Mouse (Mus musculus) urinary bladder, postnatal 25 days (tissue): ENCODE measurements around the gene Vmn1r44.
"Not testable (repeated sequence)": the region's sequence is repeated elsewhere in the genome, so short reads cannot be mapped to it uniquely, and the experiment has no call there.

Source experiments
- DNase-seq: peaks from one replicate; pipeline ENCODE4 v3.0.0; 2022; ENCODE audit warnings: low spot score

Gene Vmn1r44

DNA sequence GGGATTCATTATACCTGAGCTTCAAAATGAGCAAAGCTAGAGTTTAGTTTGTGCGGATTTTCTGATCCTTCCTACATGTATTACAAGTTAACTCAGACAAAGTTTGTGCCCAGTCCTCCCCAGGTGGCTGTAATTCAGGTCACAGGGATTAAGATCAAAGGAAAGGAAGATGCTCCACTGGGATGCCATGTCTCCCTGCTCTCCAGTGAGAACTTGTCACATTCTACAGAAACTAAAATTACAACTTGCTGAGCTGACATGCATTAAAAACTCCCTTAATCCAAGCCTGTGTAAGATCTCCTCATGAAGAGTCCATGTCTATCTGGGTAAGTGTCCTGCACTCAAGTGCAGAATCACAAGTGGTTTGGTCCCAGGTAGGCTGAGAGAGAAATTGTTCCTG is at the start of gene Vmn1r44:
TSS of gene Vmn1r44 (plus strand) at position 301 of the 400 bp plus-strand sequence.
- DNase-seq, result no peak

DNA sequence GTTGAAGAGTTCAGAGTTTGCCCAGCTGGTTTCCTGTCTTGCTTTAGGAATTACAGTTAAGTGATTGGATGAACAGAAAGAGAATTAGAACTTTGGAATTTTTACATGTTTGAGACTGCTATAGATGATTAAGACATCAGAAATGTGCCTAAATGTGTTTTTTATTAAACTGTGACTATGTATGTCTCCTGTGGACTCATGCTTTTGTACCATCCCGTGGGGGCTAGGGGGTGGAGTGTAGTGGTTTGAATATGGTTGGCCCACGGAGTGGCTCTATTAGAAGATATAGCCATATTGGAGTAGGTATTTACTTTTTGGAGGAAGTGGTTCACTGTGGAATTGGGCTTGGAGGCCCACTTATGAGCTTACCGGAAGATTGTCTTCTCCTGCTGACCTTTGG is 25.9 kb upstream of the Vmn1r44 start:
- DNase-seq, result no peak

DNA sequence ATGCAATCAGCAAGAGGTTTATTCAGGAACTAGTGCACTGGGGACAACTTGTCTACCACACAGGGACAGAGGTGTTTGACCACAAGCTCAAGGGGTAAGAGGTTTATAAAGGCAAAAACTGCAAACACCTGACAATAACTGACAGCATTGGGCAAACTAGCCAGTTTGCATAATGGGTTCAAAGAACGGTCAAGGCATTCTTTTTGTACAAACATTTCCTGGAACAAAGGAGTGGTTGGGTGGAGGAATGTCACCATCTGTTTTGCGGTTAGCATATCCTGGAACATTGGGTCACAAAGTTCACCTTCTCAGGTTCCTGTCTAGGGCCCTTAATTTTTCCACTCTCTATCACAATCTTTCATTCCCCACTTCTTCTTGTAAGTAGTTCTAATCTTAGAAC is 23.6 kb upstream of the Vmn1r44 start:
- no peak for DNase-seq

DNA sequence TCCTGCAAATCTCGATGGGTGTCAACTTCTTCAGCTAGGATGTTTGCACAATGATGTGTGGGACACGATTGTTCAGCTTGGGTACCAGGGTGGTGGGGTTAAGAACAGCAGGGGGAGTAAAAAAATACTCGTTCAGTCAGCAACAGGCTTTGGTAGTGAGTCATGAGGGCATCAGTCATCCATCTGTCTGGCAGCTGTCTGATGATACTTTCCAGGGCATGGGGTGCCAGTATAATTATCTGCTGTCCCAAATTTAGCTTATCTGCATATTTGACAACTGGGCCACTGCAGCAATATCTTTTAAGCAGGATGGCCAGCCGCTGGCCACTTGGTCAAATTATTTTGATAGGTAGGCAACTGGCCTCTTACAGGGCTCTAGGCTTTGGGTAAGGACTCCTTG is 19.7 kb upstream of the Vmn1r44 start:
- no peak for DNase-seq

DNA sequence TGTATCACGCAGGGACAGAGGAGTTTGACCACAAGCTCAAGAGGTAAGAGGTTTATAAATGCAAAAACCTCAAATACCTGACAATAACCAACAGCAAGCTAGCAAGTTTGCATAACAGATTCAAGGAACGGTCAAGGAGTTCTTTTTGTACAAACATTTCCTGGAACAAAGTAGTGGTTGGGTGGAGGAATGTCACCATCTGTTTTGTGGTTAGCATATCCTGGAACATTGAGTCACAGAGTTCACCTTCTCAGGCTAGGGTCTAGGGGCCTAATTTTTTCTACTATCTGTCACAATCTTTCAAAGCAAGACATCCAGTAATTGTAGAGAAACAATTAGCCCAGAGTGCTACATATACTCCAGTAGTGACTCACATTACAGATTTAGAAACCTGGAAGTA is 16.2 kb upstream of the Vmn1r44 start:
- no peak for DNase-seq

DNA sequence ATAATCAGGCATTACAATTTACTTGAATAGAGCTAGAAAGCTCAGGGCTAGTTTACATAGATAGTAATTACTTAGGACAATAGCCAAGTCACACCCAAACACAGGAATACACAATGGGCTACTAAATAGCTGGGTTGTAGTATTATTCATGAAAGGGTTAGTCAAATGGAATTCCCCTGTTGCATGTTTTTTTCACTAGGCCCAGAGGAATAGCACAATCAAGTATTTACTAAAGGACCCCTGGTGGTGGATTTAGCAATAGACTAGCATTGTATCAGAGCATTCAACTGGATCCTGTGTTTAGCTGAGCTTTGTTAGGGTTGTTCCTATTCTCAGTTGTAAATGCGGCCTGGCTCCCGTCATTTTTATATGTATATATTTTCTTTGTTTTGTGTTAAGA is 15.5 kb upstream of the Vmn1r44 start:
- DNase-seq, result no peak

DNA sequence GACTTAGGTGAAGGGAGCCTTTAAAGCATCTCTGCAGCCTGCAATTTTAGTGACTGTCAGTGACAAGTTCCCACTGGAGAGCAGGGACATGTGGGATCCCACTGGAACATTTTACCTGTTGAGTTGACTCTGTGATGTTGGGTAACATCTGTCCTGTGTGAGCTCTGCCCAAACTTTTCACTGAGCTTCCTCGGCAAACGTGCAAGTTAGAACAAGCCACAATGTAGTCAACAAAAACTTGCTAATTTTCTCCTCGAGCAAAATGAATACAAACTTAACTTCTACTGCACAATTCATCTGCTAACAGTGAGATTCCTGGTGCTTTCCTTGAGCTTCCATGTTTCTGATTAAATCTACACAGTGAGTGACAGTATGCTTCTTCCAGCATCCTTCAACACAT is 7.1 kb upstream of the Vmn1r44 start, which contains the start of the genes Vmn1r42 and Vmn1r43:
TSS of gene Vmn1r42 (minus strand) at position 101 of the 400 bp plus-strand sequence.
TSS of gene Vmn1r43 (minus strand) at position 101 of the 400 bp plus-strand sequence.
- not testable (repeated sequence) for DNase-seq

DNA sequence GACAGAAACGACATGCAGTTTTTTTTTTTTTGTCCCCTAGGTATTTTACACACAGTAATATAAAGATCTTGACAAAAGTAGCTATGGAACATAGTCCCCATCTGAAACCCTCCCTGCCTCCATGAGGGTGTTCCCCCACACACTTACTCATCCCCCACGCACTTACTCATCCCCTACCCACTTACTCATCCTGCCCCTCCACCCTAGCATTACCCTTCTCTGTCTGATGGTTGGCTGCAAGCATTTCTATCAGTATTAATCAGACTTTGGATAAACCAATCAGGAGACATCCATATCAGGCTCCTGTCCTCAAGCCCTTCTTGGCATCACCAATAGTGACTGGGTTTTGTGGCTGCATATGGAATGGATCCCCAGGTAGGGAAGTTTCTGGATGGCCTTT is 6.5 kb upstream of the Vmn1r44 start:
- DNase-seq, result no peak

DNA sequence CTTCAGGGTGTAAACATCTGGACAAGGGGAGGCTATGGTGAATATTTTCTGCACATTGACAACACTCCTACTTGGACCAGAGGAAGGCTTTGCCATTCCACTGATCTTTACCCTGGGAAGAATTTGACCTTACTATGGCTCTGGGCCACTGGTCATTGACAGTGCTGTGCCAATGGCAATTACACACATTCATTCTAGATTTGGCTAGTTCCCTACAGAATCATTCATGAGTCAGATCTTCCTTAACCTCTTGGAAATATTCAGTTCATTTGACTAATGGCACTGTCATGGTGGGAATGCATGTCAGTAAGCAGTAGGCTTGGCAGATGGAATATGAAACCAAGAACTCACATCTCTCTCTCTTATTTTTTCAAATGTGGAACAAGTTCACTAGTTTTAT is 2.6 kb upstream of the Vmn1r44 start:
- DNase-seq, result no peak

DNA sequence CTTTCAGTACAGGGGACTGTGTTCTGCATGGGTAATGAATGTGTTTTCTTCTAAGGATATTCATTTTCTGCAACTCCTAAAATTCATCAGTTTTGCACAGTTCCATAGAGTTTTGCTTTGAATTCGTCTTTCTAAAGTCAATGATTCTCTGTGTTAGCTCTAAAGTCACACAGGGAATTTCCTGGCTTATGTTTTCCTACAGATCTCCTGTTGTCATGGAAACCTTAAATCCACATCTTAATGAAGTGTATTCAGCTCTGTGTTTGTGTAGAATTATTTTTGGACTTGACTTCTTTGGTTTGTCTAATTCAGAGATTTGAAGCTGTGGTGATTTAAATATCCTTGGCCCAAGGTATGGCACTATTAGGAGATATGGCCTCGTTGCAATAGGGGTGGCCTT is 352 bp downstream of the Vmn1r44 start:
- no peak for DNase-seq

DNA sequence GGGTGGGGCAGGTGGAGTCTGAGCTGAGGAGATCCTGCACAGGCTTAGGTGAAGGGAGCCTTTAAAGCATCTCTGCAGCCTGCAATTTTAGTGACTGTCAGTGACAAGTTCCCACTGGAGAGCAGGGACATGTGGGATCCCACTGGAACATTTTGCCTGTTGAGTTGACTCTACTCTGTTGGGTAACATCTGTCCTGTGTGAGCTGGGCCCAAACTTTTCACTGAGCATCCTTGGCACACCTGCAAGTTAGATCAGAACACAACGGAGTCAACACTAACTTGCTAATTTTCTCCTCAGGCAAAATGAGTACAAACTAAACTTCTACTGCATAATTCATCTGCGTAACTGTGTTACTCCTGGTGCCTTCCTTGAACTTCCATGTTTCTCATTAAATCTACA is 57.0 kb downstream of the Vmn1r44 start, which contains the start of gene Vmn1r45:
TSS of gene Vmn1r45 (minus strand) at position 101 of the 400 bp plus-strand sequence.
- not testable (repeated sequence) for DNase-seq

DNA sequence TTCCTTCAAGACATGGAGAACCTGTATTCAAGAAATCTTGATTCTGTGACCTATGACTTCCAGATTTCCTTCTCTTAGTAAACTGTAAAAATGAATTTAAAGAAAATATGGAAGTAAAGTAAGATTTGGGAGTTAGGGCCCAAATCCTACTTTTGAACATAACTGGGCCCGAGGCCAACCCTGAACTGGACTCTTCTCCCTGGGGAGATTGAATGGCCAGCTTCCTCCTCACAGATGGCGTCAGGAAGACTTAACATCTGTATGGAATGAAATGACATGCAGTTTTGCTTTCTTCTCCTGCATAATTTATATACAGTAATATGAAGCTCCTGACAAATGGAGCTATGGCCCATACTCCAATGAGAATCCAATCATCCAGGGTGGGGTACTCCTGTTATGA is 57.5 kb downstream of the Vmn1r44 start:
- no peak for DNase-seq
